Mouse (Mus musculus) layer of hippocampus, adult 9-11 months (tissue): ENCODE measurements at regions not wholly inside any gene's neighbourhood (a gene's known extent, or its start where the extent isn't known, plus 50 kb on each side); places are given as distances from the start of the nearest gene placed in this dataset.

Experiments
- DNase-seq: peaks from one replicate; pipeline ENCODE4 v3.0.0; 2022

- DNase-seq: no peak
Measured at GRCm38 (mm10) chr15:24161974-24162373, 1251.6 kb downstream of the Basp1 start.

GRCm38 (mm10) chr15:24157700-24158350 is 1255.7 kb downstream of the Basp1 start:
- DNase-seq: no peak

- DNase-seq: no peak
Measured at GRCm38 (mm10) chr15:24154291-24154690, 1259.3 kb downstream of the Basp1 start.

GRCm38 (mm10) chr15:24124241-24124640 is 1289.3 kb downstream of the Basp1 start:
- no peak for DNase-seq

- no peak for DNase-seq
Measured at GRCm38 (mm10) chr15:24086267-24086666, 1327.3 kb downstream of the Basp1 start.

- DNase-seq: no peak
Measured at GRCm38 (mm10) chr15:24053197-24053596, 1360.4 kb downstream of the Basp1 start.

- DNase-seq: no peak
Measured at GRCm38 (mm10) chr15:24040847-24041246, 1372.7 kb downstream of the Basp1 start.

GRCm38 (mm10) chr15:24039174-24039573 is 1374.4 kb downstream of the Basp1 start:
- peak; percentile 61 for DNase-seq

GRCm38 (mm10) chr15:24022137-24022536 is 1391.4 kb downstream of the Basp1 start:
- no peak for DNase-seq

GRCm38 (mm10) chr15:24004711-24005110 is 1408.9 kb downstream of the Basp1 start:
- no peak for DNase-seq

- peak; percentile 39 for DNase-seq
Measured at GRCm38 (mm10) chr15:23979506-23979905, 1430.7 kb downstream of the Cdh18 start.
